Mouse (Mus musculus) adipocyte (in vitro differentiated cells): ENCODE data around the gene Ptms.
A peak's percentile ranks its signal among the peaks of the same experiment; 100 is the strongest.
"Not testable (repeated sequence)": the region's sequence is repeated elsewhere in the genome, so short reads cannot be mapped to it uniquely, and the experiment has no call there.

ENCODE experiments used
- DNase-seq: peaks from one replicate; pipeline ENCODE4 v3.0.0-alpha.2; 2016; ENCODE audit warnings: low spot score

Ptms gene

GRCm38 (mm10) chr6:124904161-124904981 is 15.5 kb downstream of the Ptms start:
- DNase-seq, result peak; percentile 95

- DNase-seq, result peak; percentile 98
Measured at GRCm38 (mm10) chr6:124903580-124904151, 16.2 kb downstream of the Ptms start.

DNA sequence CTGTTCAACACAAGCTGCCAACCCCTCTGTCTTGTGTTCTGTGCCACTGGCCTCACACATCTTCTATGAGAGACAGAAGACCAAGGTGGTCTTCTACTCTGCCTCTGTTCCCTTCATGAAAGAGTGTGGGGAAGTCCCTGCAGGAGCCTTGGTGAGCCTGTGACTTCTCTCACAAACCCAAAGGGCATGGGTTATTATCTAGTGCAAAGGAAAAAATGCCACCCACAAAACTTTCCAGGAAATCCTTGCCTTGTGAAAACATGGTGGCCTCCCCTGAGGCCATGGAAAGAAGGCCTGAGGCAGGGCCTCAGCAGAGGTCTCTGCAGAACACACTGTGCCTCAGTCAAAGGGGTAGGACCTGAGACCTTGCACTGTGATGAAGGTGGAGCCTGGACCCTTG is 18.1 kb downstream of the Ptms start:
- peak; percentile 49 for DNase-seq

DNA sequence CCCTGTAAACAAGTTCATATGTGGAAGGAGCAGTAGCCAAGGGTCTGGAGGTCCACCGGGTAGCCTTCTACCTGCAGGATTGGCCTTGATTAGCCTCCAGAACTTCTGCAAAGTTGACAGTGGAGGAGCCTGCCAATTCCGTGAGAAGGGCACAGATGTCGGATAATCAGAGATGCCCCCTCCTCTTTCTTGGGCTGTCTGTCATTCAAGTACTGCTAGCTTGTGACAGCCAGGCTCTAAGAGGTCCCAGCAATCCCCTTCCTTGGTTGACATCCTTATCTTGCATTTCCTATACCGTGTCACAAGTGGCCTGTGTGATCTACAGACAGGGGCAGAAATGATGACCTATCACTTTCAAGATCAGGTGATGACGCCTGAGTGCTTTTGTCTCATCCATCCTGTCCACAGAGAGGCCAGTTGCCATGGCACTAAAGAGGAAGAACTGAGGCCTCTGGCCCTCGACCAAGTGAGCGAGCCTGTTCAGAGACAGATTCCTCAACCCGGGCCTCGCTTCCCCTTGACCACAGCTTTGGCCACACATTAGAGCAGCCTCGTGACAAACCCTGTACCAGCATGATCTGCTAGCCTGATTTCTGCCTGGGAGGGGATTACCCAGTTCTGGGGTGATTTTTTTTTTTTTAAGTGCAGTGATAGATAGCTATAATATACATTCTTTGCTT is 19.0 kb downstream of the Ptms start:
- DNase-seq, result no peak

DNA sequence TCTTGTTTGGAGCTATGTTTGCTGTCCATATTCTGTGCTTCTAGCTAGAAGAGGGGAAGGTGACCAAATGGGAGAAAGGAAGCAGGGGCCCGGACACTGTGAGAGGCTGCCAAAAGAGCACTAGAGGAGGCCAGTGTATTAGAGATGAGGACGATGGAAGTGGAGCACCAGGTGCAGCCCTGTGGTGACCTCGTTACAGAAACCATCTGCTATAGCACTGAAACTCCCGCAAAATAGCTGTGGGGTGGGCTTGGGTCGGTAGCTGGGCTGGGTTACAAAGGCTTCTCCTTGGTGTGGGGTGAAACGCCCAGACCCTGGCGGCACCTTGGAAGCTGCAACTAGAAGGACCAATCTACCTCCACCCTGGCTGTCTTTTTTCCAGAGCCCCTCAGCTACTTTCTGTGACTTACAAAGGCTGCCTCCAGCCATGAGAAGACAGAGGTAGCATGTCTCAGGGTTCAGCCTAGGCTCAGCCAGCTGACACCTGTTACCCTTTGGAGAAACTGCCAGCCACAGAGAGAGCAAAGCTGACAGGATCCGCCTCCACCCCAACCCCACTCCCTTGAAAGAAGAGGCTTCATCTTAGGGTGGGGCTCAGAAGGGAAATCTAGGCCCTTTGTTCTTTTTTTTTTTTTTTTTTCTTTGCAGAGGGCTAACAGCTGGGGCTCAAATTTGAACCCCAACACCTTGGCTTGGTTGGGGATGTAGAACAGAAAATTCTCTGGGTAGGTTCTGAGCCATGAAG is 19.7 kb downstream of the Ptms start:
- DNase-seq, result no peak

GRCm38 (mm10) chr6:124898359-124898758 is 21.5 kb downstream of the Ptms start:
- DNase-seq, result no peak

- not testable (repeated sequence) for DNase-seq
Measured at GRCm38 (mm10) chr6:124894113-124894512, 25.8 kb downstream of the Ptms start.

DNA sequence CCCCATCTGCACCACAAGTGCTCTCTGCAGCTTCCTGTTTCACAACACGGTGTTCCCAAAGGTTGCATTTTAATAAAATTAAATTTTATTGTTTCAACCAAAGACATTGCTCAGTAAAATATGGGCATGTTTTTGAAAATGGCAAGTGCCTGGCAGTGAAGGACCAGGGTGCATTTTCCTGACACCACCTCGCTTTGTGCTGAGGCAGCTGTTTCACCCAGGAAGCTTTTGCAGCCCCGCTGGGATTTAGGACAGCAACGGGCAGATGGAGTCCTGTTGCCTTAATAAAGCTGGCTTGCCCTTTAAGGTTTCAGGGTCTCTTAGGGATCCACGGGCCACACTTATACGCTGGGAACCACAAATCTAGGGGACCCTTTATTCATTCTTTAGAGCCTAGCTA is 28.9 kb downstream of the Ptms start:
- DNase-seq, result no peak

DNA sequence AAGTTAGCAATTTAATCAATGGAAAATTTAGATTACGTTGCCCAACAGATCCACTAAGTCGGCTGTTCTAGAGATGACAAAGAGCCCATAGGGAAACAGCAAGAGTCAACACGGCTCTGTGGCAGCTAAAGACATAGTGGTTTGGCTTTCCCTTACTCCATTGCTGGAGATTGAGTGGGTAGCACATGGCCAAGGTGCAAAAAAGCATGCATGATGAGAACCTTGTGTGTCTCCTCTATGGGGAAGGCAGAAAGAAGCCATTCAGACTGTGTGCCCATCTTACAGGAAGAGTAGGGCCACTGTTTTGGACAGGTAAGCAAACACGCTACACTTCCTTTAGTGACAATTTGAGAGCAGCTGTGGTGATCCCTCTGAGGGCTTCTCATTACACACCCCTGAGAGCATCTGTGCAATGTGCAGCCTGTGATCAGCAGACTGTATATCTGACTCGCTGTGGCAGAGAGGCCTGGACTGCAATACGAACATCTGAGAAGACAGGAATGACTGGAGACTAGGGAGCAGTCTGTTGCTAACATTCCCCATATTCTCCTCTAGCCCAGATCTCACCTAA is 31.3 kb downstream of the Ptms start:
- no peak for DNase-seq

DNA sequence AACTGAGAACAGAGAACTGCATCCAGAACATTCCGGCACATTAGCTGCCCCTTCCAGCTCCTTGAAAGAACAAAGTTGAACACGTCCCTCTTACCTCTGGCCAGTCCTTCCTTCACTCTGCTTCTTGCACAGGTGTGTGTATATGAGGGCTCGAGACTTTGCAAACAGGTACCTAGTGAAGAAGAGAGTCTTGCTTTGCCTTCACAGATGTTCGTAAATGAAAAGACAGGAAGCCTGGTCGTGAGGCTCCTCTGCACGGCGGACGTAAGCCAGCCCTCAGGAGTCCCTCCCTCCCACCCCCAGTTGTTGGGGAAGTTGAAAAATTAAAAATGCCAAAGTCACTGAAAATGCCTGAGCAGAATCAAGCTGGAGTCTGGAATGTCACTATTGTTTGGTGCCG is 31.9 kb downstream of the Ptms start, which contains the start of gene Cd4:
Gene Cd4, minus strand, starts transcription at position 236 of the 400 bp plus-strand sequence.
- DNase-seq, result no peak

DNA sequence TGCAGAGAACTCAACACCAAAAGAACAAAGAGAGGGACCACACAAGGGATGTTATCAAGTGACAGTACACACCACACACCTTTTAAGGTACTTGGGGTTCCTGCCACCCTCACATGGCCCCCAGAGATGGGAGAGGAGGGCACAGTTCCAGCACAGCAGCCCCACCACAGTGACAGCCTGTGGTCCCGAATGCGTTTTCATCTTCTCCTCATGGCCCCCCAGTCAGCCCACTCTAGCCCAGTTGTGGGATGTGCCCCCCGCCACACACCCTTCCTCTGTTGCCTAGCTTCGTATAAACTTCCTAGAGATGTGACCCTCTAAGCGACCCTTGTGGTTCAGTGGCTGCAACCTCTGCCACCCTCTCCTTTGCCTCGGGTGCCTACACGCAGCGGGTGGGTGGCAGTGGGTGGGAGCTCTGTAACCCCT is 33.9 kb downstream of the Ptms start:
- DNase-seq, result no peak

- no peak for DNase-seq
Measured at GRCm38 (mm10) chr6:124884714-124885500, 35.0 kb downstream of the Ptms start.

DNA sequence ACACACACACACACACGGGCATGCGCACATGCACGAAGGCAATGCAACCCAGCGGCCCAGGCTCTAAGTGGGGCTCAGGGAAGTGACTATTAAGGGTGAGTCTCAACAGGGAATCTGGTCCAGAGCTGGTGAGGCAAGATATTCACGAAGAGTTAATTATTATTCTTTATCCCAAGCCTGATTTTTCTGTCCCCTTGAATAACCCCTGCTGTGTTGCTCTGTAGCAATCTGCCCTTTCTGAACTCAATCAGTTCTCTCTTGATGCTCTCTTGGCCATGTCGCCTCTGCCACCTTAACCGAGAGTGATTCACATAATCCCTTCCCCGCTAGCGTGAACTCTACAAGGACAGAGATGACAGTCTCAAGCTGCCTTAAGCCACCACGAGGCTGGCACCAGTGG is 36.6 kb downstream of the Ptms start:
- no peak for DNase-seq

DNA sequence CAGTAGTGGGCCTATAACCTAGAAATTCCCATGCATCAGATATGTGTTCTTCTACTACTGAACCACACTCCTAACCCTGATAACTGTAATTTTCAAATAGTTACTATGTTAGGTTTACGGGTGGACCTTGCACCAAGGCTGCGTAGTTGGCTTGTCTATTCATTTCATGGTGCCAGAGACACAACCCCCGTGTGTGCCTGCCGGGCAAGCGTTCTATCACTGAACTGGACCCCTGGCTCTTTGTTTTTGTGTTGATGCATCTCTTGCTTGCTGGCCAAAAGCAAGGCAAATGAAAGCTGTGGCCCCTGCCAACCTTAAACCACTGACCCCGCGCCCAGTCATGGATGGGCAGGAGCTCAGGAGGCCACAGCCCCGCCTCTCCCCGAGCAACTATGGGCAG is 38.1 kb downstream of the Ptms start:
- no peak for DNase-seq

DNA sequence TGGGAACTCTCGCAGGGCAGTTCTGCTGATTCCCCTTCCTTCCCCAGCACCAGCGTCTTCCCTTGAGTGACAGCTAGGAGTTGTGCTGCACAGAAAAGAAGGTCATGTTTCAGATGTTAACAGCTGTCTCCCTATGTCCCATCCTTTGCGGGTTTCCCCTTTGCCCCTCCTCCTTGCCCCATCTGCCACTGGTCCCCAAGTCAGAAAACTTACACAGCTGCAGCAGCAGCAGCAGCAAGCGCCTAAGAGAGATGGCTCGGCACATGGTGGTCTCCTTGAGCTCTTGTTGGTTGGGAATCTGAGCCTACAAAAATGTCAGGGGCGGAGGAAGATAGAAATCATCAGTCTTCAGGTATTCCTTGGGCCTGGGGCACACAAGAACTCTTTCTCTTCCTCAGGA is 40.5 kb downstream of the Ptms start:
- no peak for DNase-seq

DNA sequence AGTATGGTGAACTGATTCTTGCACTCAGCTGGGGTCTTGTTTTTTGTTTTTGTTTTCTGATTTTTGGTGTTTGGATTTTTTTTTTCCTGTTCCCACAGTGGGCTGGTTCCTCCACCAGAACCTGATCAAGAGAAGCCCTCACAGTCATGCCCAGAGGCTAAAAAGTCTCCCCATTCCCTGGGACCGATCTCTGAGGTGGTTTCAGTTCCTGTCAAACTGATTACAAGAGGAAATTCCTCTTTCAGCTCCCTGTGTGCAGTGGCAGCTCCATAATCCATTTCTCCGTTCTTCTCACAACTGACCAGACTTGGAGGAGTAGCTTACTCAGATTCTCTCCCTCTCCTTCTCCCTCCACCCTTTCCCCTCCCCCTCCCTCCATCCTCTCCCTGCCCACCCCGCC is 45.6 kb downstream of the Ptms start:
- no peak for DNase-seq

DNA sequence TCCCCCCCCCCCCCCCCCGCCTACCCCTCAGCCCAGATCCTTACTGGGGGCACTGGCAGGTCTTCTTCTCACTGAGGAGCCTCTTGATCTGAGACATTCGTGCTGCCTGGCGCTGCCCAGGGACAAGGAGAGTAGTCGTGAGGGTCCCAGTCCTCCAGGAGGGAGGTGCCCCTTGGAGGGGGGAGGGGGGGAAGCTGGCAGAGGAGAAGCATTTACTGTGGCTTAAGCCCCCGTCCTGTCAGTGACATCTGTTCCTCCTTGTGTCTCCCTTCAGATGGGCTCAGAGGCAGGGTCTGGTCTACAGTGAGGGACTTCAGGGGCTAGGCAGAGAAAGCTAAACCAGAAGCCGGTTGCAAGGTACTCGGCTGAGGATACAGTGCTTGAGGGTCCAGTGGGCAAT is 53.3 kb downstream of the Ptms start:
- DNase-seq, result no peak

DNA sequence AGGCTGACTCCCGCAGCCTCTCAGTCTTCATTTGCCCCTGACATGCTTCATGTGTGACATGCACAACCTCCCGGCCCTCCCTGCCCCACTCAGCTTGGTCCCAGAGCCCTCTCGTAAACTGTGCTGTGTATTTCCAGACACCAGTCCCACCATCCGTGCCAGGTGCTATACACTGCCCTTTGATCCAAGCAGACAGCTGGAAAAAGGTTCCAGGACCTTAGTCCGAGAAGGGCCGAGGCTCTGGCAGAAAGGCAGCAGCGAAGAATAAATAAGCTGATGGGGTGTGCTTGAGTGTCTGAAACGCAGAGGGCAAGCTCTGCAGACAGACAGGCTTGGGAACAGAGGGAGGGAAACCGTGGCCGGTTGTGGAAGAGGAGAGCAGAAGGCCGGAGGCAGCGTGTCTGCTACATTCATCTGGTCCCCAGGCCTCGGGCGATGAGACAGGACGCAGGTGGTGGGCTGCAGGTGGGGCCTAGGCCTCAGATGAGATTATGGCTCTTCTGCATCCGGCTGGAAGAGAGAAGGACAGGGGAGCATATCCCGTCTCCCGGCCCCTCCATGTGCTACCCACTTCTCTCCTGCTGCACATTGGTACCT is 54.0 kb downstream of the Ptms start:
- no peak for DNase-seq
